Mouse (Mus musculus) neural tube, embryonic 15.5 days (tissue): Measurements from ENCODE around the gene Mmp25. TPM values are rescaled to one million over a fixed set of nuclear protein-coding genes. Genes with fewer than 3 reads are reported as not detected.

Experiments used
- ATAC-seq: fragments of 200-750 bp; cut with Nextera tagmentation; 2 replicates; pipeline ENCODE4 v1.8.0; 2017; ENCODE audit warnings: mild to moderate bottlenecking, moderate TSS enrichment, moderate library complexity; ENCODE audit not compliant: low FRiP score
- H3K27ac ChIP-seq: fragments of 300-500 bp; sonication (generic); replicated peaks from 2 replicates; pipeline ENCODE4 v1.5.1; 2015; ENCODE audit warnings: mild to moderate bottlenecking, inconsistent platforms
- H3K27me3 ChIP-seq: fragments of 300-500 bp; sonication (generic); replicated peaks from 2 replicates; pipeline ENCODE4 v1.6.1; 2015; ENCODE audit warnings: inconsistent platforms
- H3K36me3 ChIP-seq: fragments of 300-500 bp; sonication (generic); 2 replicates; pipeline ENCODE4 v1.6.1; 2015; ENCODE audit warnings: inconsistent platforms
- H3K4me1 ChIP-seq: fragments of 300-500 bp; sonication (generic); 2 replicates; pipeline ENCODE4 v1.6.1; 2015; ENCODE audit warnings: inconsistent platforms
- H3K4me2 ChIP-seq: fragments of 300-500 bp; sonication (generic); 2 replicates; pipeline ENCODE4 v1.6.1; 2015; ENCODE audit warnings: inconsistent platforms, mild to moderate bottlenecking, moderate library complexity
- H3K4me3 ChIP-seq: fragments of 300-500 bp; sonication (generic); replicated peaks from 2 replicates; pipeline ENCODE4 v1.5.1; 2015; ENCODE audit warnings: mild to moderate bottlenecking, inconsistent platforms
- H3K9ac ChIP-seq: fragments of 300-500 bp; sonication (generic); replicated peaks from 2 replicates; pipeline ENCODE4 v1.6.1; 2015; ENCODE audit warnings: mild to moderate bottlenecking, inconsistent platforms
- H3K9me3 ChIP-seq: fragments of 300-500 bp; sonication (generic); replicated peaks from 2 replicates; pipeline ENCODE4 v1.6.1; 2016; ENCODE audit warnings: inconsistent platforms
- WGBS: fragments of 180-500 bp; shearing (Covaris S2); methylation state at CpG from one replicate; pipeline ENCODE4 v1.1.7; 2015; ENCODE audit warnings: mixed read lengths; 5-methylcytosine and 5-hydroxymethylcytosine counted together
- polyA plus RNA-seq: library from polyadenylated mRNA; unstranded; fragments of >200 nt; fragmentation: Nextera tagmentation; extraction: Ambion mirVana; gene quantifications from 2 replicates; pipeline ENCODE4 v1.2.1, GENCODE M21; 2015

Mmp25 gene
- polyA plus RNA-seq, 1 experiment from 2014 or later, result 2.1 TPM

GRCm38 (mm10) chr17:23620351-23620750, 24.7 kb downstream of the Mmp25 start:
- ATAC-seq, result no peak
- H3K27ac ChIP-seq, result no peak overlapping the region
- 86% methylated on average over 7 of the region's 7 CpGs for WGBS
- H3K9me3 ChIP-seq, result no peaks in the 10 kb centered on the region
- no peaks in the 10 kb centered on the region for H3K4me1 ChIP-seq
- H3K36me3 ChIP-seq, result no peaks in the 10 kb centered on the region
- no peak overlapping the region for H3K9ac ChIP-seq
- H3K27me3 ChIP-seq, result 0 out of 2 replicates have a peak, but pooled peaks cover 4% of the 10 kb centered on the region
- no peak overlapping the region for H3K4me3 ChIP-seq
- H3K4me2 ChIP-seq, result no peak overlapping the region

GRCm38 (mm10) chr17:23617087-23617486, 28.0 kb downstream of the Mmp25 start:
- WGBS, result 67% methylated on average over 9 of the region's 9 CpGs
- no peak overlapping the region for H3K9ac ChIP-seq
- ATAC-seq, result no peak
- no peak overlapping the region for H3K4me2 ChIP-seq
- H3K9me3 ChIP-seq, result no peaks in the 10 kb centered on the region
- H3K4me3 ChIP-seq, result no peak overlapping the region
- H3K27ac ChIP-seq, result no peak overlapping the region
- 0 out of 2 replicates have a peak, but pooled peaks cover 4% of the 10 kb centered on the region for H3K27me3 ChIP-seq
- no peaks in the 10 kb centered on the region for H3K4me1 ChIP-seq
- no peaks in the 10 kb centered on the region for H3K36me3 ChIP-seq

DNA sequence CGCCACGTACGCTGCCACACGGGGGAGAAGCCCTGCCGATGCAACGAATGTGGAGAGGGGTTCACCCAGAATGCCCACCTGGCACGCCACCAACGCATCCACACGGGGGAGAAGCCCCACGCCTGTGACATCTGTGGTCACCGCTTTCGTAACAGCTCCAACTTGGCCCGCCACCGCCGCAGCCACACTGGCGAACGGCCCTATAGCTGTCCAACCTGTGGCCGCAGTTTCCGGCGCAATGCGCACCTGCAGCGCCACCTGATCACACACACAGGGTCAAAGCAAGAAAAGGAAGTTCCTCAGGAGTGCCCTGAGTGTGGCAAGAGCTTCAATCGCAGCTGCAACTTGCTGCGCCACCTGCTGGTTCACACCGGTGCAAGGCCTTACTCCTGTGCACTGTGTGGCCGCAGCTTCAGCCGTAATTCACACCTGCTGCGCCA, 34.7 kb downstream of the Mmp25 start:
- 84% methylated on average over 28 of the region's 28 CpGs for WGBS
- H3K9me3 ChIP-seq, result no peaks in the 10 kb centered on the region
- H3K36me3 ChIP-seq, result no peaks in the 10 kb centered on the region
- no peak overlapping the region for H3K27ac ChIP-seq
- H3K4me1 ChIP-seq, result no peaks in the 10 kb centered on the region
- no peak overlapping the region for H3K4me3 ChIP-seq
- H3K27me3 ChIP-seq, result no peaks in the 10 kb centered on the region
- H3K9ac ChIP-seq, result no peak overlapping the region
- ATAC-seq, result no peak
- no peak overlapping the region for H3K4me2 ChIP-seq

DNA sequence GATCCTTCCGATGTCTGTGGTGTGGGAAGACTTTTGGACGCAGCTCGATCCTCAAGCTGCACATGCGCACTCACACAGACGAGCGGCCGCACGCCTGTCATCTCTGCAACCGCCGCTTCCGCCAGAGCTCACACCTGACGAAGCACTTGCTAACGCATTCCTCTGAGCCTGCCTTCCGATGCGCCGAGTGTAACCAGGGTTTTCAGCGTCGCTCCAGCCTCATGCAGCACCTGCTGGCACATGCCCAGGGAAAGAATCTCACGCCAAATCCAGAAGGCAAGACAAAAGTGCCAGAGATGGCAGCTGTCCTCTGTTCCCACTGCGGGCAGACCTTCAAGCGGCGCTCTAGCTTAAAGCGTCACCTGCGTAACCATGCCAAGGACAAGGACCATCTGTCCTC, 35.5 kb downstream of the Mmp25 start:
- no peak overlapping the region for H3K4me3 ChIP-seq
- 95% methylated on average over 24 of the region's 24 CpGs for WGBS
- no peaks in the 10 kb centered on the region for H3K36me3 ChIP-seq
- no peak overlapping the region for H3K9ac ChIP-seq
- no peak overlapping the region for H3K4me2 ChIP-seq
- no peaks in the 10 kb centered on the region for H3K9me3 ChIP-seq
- H3K4me1 ChIP-seq, result no peaks in the 10 kb centered on the region
- no peak for ATAC-seq
- H3K27ac ChIP-seq, result no peak overlapping the region
- no peaks in the 10 kb centered on the region for H3K27me3 ChIP-seq

DNA sequence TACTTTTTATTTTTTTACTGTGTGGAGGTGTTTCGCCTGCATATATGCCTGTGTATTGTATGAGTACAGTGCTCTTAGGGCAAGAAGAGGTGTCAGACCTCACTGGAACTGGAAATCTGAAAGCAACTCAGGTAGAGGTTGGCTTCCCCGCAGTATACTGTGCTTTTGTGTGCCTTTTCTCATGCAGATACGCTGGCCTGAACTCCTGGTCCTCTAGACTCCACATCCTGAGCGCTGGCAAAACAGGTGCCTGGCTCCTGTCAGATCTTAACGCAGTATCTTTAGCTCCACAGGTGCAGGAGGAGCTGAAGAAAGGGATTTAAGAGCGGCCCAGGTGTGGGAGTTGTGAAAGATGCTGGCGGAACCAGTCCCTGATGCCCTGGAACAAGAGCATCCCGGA, 39.9 kb downstream of the Mmp25 start:
- H3K27ac ChIP-seq, result no peak overlapping the region
- WGBS, result 90% methylated on average over 8 of the region's 8 CpGs
- H3K4me2 ChIP-seq, result no peak overlapping the region
- no peaks in the 10 kb centered on the region for H3K4me1 ChIP-seq
- no peaks in the 10 kb centered on the region for H3K36me3 ChIP-seq
- no peaks in the 10 kb centered on the region for H3K27me3 ChIP-seq
- H3K9me3 ChIP-seq, result no peaks in the 10 kb centered on the region
- no peak for ATAC-seq
- H3K4me3 ChIP-seq, result no peak overlapping the region
- no peak overlapping the region for H3K9ac ChIP-seq

DNA sequence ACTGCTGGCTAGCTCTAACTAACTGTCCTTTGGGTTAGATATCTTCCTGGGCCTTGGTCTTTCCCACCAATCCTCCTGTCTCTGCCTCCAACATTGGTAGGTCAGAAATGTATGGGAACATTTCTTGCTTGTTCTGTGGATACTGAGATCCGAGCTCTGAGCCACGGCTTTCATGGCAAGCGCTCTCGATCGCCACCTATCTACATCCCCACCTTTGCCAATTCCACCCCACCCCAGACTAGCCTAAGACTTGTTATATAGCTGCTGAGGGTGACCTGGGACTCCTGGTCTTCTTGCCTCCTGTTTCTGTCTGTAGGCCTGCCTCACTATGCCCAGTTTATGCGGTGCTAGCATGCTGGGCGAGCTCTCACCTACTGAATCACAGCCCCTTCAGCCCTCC, 40.7 kb downstream of the Mmp25 start:
- Histone ChIP-seq H3K9me3 (no peaks in the 10 kb centered on the region), H3K27ac (no peak overlapping the region), H3K4me3 (no peak overlapping the region), H3K9ac (no peak overlapping the region), H3K36me3 (no peaks in the 10 kb centered on the region), H3K4me1 (0 out of 2 replicates have a peak, but pooled peaks cover 4% of the 10 kb centered on the region), H3K4me2 (no peak overlapping the region), H3K27me3 (no peaks in the 10 kb centered on the region)
- no peak for ATAC-seq
- 75% methylated on average over 7 of the region's 7 CpGs for WGBS

DNA sequence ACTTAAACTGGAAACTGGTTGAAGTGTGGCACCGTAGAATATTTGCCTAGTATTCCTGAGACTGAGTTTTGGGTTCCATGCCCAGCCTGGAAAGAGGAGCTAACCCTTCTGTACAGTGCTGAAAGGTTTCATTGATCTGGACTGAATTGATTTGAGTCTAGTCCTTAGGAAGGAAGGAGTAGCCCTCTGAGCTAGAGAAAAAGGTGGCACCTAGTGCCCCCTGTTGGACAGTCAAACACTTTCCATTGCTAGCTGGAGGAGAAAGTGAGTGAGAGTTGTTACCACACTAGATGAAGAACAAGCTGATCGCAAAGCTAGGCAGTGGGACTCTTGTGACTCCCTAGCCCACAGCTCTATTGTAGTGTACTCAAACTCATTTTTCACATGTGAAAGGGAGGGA, 41.5 kb downstream of the Mmp25 start:
- H3K4me2 ChIP-seq, result no peak overlapping the region
- H3K4me3 ChIP-seq, result no peak overlapping the region
- ATAC-seq, result no peak
- H3K9me3 ChIP-seq, result no peaks in the 10 kb centered on the region
- H3K27me3 ChIP-seq, result no peaks in the 10 kb centered on the region
- peaks cover 11% of the 10 kb centered on the region for H3K4me1 ChIP-seq
- H3K27ac ChIP-seq, result no peak overlapping the region
- WGBS, result 57% methylated on average over 2 of the region's 2 CpGs
- no peak overlapping the region for H3K9ac ChIP-seq
- H3K36me3 ChIP-seq, result no peaks in the 10 kb centered on the region

DNA sequence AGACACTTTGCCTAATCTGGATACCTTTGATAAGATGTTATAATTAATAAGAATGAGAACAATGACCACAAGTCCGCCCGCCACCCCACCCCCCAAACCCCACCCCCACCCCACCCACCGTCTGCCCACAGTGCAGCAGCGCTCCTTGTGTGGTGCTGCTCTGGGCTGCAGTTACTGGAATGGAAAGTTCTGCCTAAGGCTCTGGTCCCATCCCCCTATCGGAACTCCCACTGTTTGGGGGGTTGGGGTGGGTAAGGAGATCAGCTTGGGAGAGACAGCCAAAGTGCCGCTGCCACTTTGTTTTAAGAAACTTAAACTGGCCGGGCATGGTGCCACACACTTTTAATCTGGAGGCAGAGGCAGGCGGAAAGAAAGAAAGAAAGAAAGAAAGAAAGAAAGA, 42.0 kb downstream of the Mmp25 start:
- no peaks in the 10 kb centered on the region for H3K9me3 ChIP-seq
- H3K27ac ChIP-seq, result no peak overlapping the region
- WGBS, result 40% methylated on average over 8 of the region's 8 CpGs
- H3K27me3 ChIP-seq, result no peaks in the 10 kb centered on the region
- H3K36me3 ChIP-seq, result no peaks in the 10 kb centered on the region
- H3K4me1 ChIP-seq, result peaks cover 14% of the 10 kb centered on the region
- H3K4me3 ChIP-seq, result no peak overlapping the region
- no peak overlapping the region for H3K4me2 ChIP-seq
- no peak overlapping the region for H3K9ac ChIP-seq
- no peak for ATAC-seq

DNA sequence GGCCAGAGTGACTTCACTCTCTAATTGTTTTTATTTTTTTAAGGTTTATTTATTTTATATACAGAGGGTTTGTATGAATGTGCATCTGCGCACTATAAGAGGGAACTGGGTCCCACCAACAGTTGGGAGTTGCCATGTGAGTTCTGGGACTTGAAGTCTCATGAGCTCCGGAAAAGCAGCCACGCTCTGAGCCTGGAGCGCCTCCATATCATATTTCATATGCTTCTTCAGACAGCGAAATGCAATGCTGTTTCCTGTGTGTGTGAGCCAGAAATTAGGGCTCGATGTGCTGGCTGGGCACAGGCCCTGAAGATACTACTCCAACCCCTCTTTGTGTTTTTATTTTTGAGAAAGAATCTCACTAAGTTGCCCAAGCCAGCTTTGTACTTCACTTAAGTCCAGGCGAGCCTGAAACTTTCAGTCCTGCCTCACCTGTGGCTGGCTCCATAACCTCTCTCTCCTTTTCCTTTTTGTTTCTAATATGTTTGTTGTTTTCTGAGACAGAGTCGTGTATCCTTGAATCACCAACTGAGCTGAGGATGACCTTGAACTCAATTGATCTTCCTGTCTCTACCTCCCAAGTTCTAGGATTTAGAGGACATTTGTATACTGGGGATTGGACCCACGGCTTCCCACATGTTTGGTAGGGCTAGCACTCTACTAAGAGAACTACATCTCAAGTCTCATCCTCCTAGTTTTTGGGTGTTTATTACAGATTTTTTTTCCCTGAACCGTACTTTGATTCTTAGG, 43.1 kb downstream of the Mmp25 start:
- H3K4me3 ChIP-seq, result no peak overlapping the region
- no peak overlapping the region for H3K27ac ChIP-seq
- no peak for ATAC-seq
- 56% methylated on average over 10 of the region's 10 CpGs for WGBS
- no peak overlapping the region for H3K4me2 ChIP-seq
- no peaks in the 10 kb centered on the region for H3K27me3 ChIP-seq
- H3K4me1 ChIP-seq, result peaks cover 14% of the 10 kb centered on the region
- no peak overlapping the region for H3K9ac ChIP-seq
- H3K36me3 ChIP-seq, result no peaks in the 10 kb centered on the region
- H3K9me3 ChIP-seq, result no peaks in the 10 kb centered on the region

DNA sequence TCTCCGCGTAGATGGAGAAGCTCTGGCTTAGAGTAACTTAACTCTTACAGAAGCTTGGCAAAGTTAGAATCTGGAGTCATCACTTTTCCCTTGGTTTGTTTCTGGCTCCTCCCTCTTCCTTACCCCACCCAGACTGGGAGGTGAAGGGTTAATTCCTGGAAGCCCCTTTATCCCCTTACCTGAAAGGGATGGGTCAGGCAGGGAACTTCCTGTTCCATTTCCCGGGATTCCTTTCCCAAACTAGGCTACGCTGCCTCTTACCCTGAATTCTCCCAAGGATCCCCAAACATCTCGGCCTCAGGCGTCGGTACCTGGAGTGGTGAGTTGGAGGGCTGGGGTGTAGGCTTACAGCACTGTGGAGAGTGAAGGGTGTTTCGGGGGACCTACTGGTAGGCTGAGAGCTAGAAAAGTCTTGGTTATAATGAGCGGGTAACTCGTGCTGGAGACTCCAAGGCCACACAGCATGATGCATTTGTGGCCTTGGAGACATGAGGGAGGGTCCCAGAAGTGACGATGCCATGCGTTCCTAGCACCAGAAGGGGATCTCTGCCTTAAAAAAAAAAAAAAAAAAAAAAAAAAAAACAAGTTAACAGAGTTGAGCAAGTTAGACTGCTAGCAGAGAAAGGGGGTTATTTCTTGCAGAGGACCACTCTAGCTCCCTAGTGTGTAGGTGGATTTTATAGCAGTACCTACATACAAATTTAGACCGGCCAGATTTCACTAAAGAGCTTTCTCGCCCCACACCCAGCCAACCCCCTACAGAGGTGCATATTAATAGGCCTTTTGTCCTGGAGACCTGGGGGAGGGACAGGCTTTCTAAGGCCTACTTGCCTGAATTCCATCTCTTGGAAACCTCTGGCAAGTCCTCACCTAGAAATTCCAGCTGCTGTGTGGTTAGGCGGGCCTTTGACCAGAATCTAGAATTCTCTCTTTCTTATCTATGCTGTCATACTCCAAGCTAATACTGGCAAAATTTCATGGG, 44.1 kb downstream of the Mmp25 start, which contains the start of gene Zscan10:
Gene Zscan10 (plus strand): TSS at position 216 of the 982 bp plus-strand sequence.
- no peak within 1 kb of the TSS for H3K9ac ChIP-seq
- no peak for ATAC-seq

GRCm38 (mm10) chr17:23599605-23600063, 45.4 kb downstream of the Mmp25 start:
- WGBS, result 44% methylated on average over 7 of the region's 7 CpGs
- Histone ChIP-seq H3K4me1 (peaks cover 14% of the 10 kb centered on the region), H3K36me3 (no peaks in the 10 kb centered on the region), H3K4me3 (peak overlapping the region; percentile 41), H3K9ac (peak overlapping the region; percentile 23), H3K9me3 (no peaks in the 10 kb centered on the region), H3K27ac (peak overlapping the region; percentile 63), H3K27me3 (no peaks in the 10 kb centered on the region), H3K4me2 (peak overlapping the region; percentile 63)
- ATAC-seq, result no peak; the same call in 1 of the 2 replicates

More for the DNA sequence above, 44.1 kb downstream of the Mmp25 start, which contains the start of gene Zscan10:
- WGBS, result 44% methylated on average over 15 of the region's 15 CpGs
- Histone ChIP-seq H3K27ac (0 out of 2 replicates have a peak within 1 kb of the TSS, but pooled peaks have one; percentile 63), H3K4me3 (no peak within 1 kb of the TSS), H3K27me3 (no peaks in the 10 kb centered on the region), H3K36me3 (no peaks in the 10 kb centered on the region), H3K9me3 (no peaks in the 10 kb centered on the region), H3K4me2 (peak within 1 kb of the TSS; percentile 63), H3K4me1 (peaks cover 14% of the 10 kb centered on the region)
